Mouse (Mus musculus): ENCODE data around the gene Mtus2.

DNA sequence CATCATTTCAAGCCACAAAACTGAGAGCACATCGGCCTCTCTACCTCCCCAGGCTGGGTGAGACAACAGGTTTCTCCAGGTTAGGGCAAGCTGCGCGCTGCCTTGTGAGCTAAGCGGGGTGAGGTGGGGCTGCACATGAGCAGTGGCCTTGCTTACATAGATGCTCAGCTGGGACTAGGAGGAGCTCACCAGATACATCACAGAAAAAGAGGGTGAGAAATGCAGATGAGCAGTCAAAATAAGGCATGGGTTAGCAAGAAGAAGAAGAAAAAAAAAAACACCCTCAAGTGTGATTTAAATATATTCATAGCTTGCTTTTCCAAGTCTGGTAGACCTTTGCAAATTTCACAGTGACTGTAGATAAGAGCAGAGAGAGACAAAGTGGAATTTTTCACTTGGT is 254.7 kb downstream of the Mtus2 start:
- no peak for TF ChIP-seq CTCF (IDR thresholded peaks at IDR 0.05; ENCODE audit: control insufficient read depth, insufficient read depth, insufficient read length)
- TF ChIP-seq MYOG (IDR thresholded peaks at IDR 0.05; ENCODE audit: control insufficient read depth, extremely low read depth, insufficient read length), result no peak
- no peak for TF ChIP-seq MYOD1 (IDR thresholded peaks at IDR 0.05; ENCODE audit: control insufficient read depth, insufficient read length, low read depth)

Data from C2C12 (cell line).